Comparison of ENCODE assay signal across 19 mouse cellular contexts in the genomic region with DNA sequence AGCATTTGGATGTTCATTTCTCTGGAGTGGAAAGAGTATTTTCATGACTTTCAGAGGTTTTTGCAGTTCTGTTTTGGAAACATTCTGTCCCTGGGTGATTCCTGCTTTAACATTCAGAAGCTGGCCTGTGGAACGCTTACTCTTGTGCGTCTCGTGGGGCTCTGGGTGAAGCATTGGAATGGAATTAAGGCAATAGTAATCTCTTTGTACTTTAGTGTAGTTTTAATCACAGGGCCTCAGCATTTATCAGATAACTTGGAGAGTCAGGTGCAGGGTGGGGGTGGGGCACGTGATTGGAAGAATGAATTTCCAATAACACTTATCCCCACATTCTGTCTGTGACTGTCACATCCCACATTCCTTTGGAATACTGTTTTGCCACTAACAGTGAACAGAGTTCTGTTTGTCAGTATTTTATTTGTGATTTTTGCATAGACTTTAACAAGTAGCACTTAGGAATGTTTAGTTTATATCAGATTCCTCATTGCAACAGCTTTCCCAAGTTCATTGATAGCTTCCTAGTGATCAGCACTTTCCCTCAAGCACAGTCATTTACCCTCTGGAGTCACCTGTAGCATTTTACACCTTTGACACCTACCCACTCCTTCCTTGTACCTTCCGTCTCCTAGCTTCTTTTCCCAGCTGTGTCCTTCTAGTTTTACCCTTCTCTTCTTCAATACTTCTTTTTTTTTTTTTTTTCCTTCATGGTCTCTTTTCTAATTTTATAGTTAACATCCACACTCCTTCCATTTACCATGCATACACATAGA. TPM values are rescaled to one million over a fixed set of nuclear protein-coding genes. Genes with fewer than 3 reads are reported as not detected.
DNase-seq lines count a peak whose midpoint lies in the region; ATAC-seq and TF ChIP-seq lines count a peak whose summit lies in the region.
"Had no signal": no experiment of that assay in that cellular context is flagged by ENCODE, and none has a peak within 500 bp of the region (broad histone marks: within the 10 kb centered on the region; RNA-seq: fewer than 3 reads in every experiment).

No protein-coding gene starts in this region.

- ATAC-seq in stomach, embryonic 16.5 days (ENCODE audit: insufficient read depth, low FRiP score) = no peak
- ATAC-seq: forebrain, embryonic 16.5 days; hindbrain, embryonic 16.5 days; inflammation-experienced regulatory T-cells, adult 6 months had no signal

- intact Hi-C loops in heart, postnatal 36 days (cut with DNase I) = no loop called here

- WGBS in stomach, embryonic 16.5 days = 62% methylated on average over 5 of the region's 5 CpGs

- no peak overlapping the region for H3K9ac ChIP-seq in stomach, embryonic 16.5 days (ENCODE audit: low read length)
- H3K9ac ChIP-seq: heart, embryonic 15.5 days; hindbrain, embryonic 12.5 days had no signal

- H3K4me2 ChIP-seq in stomach, embryonic 16.5 days (ENCODE audit: low read depth, low read length) = no peak overlapping the region
- H3K4me2 ChIP-seq: heart, embryonic 15.5 days; hindbrain, embryonic 12.5 days had no signal

- no peaks in the 10 kb centered on the region for H3K36me3 ChIP-seq in stomach, embryonic 16.5 days (ENCODE audit: control insufficient read depth, insufficient read depth, low read length)
- H3K36me3 ChIP-seq: heart, embryonic 10.5 days; heart, embryonic 15.5 days; hindbrain, embryonic 12.5 days had no signal

- no peaks in the 10 kb centered on the region for H3K27me3 ChIP-seq in stomach, embryonic 16.5 days (ENCODE audit: control insufficient read depth, insufficient read depth, low read length)
- H3K27me3 ChIP-seq: CH12.LX; heart, embryonic 15.5 days; hindbrain, embryonic 12.5 days had no signal

- DNase-seq in heart, adult 9 months (ENCODE audit: low spot score in 2 of 2) = peak; percentile 6 to 7
- DNase-seq in heart, postnatal 36 days = no peak
- no peak for DNase-seq in layer of hippocampus, adult 2 months (ENCODE audit: low spot score in 2 of 2)
- no peak for DNase-seq in layer of hippocampus, adult 18-20 months (ENCODE audit: low spot score in 2 of 2)
- DNase-seq in kidney, postnatal 25 days = no peak
- DNase-seq: adrenal gland, adult 2 months; adrenal gland, postnatal 25 days; cerebellum, adult 2 months; cerebellum, postnatal 10 days; gastrocnemius, postnatal 10 days; heart, postnatal 4 days had no signal

- H3K4me1 ChIP-seq in stomach, embryonic 16.5 days (ENCODE audit: control insufficient read depth, insufficient read depth, low read length) = peaks cover 9% of the 10 kb centered on the region; the same call in 1 of the 2 replicates
- H3K4me1 ChIP-seq: hindbrain, embryonic 12.5 days had no signal

- no peak overlapping the region for H3K4me3 ChIP-seq in layer of hippocampus, adult 2 months
- no peak overlapping the region for H3K4me3 ChIP-seq in stomach, embryonic 16.5 days (replicated peaks; ENCODE audit: low read length)
- H3K4me3 ChIP-seq: heart, embryonic 10.5 days; heart, embryonic 15.5 days; hindbrain, embryonic 12.5 days had no signal

- no peaks in the 10 kb centered on the region for H3K9me3 ChIP-seq in stomach, embryonic 16.5 days (replicated peaks; ENCODE audit: control insufficient read depth, low read length)
- H3K9me3 ChIP-seq: heart, embryonic 10.5 days; heart, embryonic 15.5 days; hindbrain, embryonic 12.5 days had no signal

- TF ChIP-seq CTCF in layer of hippocampus, adult 2 months (conservative IDR thresholded peaks at IDR 0.05) = no peak

- H3K27ac ChIP-seq in layer of hippocampus, adult 2 months = peak overlapping the region; percentile 29
- H3K27ac ChIP-seq in stomach, embryonic 16.5 days (ENCODE audit: low read length) = peak overlapping the region; percentile 51; the same call in 1 of the 2 replicates
- H3K27ac ChIP-seq: heart, embryonic 10.5 days; hindbrain, embryonic 12.5 days had no signal

RNA-seq across cellular contexts. Expression of a gene that starts 23.1 kb away (rescaled TPM):
- total RNA-seq in heart, postnatal 36 days (2021) = 10 to 100 TPM in 1 of 2 experiments, 1 to 10 TPM in 1; 9.8 to 10.7 TPM
- total RNA-seq in layer of hippocampus, adult 2 months (2021) = 10 to 100 TPM; 19.6 to 20.2 TPM
- total RNA-seq in layer of hippocampus, adult 18-20 months (2021) = 10 to 100 TPM; 21.6 to 22.8 TPM
- 21.1 and 21.8 TPM in 2 replicates for polyA plus RNA-seq in stomach, embryonic 16.5 days (2015; fragmentation: Nextera tagmentation; extraction: Ambion mirVana)

RNA-seq across cellular contexts. Expression of a gene that starts 23.2 kb away (rescaled TPM):
- 10 to 100 TPM; 79.2 to 87.6 TPM for total RNA-seq in heart, postnatal 36 days (2021)
- 10 to 100 TPM; 33.7 to 42.4 TPM for total RNA-seq in layer of hippocampus, adult 2 months (2021)
- 10 to 100 TPM; 34.7 to 42.2 TPM for total RNA-seq in layer of hippocampus, adult 18-20 months (2021)
- 34.6 and 38.1 TPM in 2 replicates for polyA plus RNA-seq in stomach, embryonic 16.5 days (2015; fragmentation: Nextera tagmentation; extraction: Ambion mirVana)

Comparison
In these comparisons a context has a peak if more than half of its experiments do, and no peak if none do; other contexts are left out.
1. DNase-seq: peak in heart, adult 9 months (2 of 2); none in heart, postnatal 36 days (0 of 2), layer of hippocampus, adult 2 months (0 of 2), layer of hippocampus, adult 18-20 months (0 of 2) and kidney, postnatal 25 days (0 of 2).